Mouse (Mus musculus) heart, postnatal 0 days (tissue): ENCODE measurements at regions not wholly inside any gene's neighbourhood (a gene's known extent, or its start where the extent isn't known, plus 50 kb on each side); places are given as distances from the start of the nearest gene placed in this dataset.

Source experiments
- CTCF ChIP-seq: IDR thresholded peaks from 2 replicates; pipeline ENCODE4 v1.5.1; 2016; ENCODE audit warnings: antibody characterized with exemption, control low read depth, low read depth
- EP300 ChIP-seq: IDR thresholded peaks from 2 replicates; pipeline ENCODE4 v1.6.1; 2016; ENCODE audit warnings: antibody characterized with exemption, low read depth

GRCm38 (mm10) chr1:42395651-42396260 is 299.8 kb upstream of the Pou3f3 start:
- TF ChIP-seq EP300 (no peak), CTCF (no peak)
